Mouse (Mus musculus) c-Kit-negative CD71-positive TER-119-positive erythroid progenitor cells, embryonic 14.5 days (primary cell): ENCODE measurements at regions not wholly inside any gene's neighbourhood (a gene's known extent, or its start where the extent isn't known, plus 50 kb on each side); places are given as distances from the start of the nearest gene placed in this dataset.
"Not testable (repeated sequence)": the region's sequence is repeated elsewhere in the genome, so short reads cannot be mapped to it uniquely, and the experiment has no call there.

Experiments used
- DNase-seq: peaks from one replicate; pipeline ENCODE4 v3.0.0-alpha.2; 2013; ENCODE audit warnings: low read depth, low spot score

- no peak for DNase-seq
Measured at GRCm38 (mm10) chr10:96188168-96188567, 51.8 kb downstream of the Gm5426 start.

DNA sequence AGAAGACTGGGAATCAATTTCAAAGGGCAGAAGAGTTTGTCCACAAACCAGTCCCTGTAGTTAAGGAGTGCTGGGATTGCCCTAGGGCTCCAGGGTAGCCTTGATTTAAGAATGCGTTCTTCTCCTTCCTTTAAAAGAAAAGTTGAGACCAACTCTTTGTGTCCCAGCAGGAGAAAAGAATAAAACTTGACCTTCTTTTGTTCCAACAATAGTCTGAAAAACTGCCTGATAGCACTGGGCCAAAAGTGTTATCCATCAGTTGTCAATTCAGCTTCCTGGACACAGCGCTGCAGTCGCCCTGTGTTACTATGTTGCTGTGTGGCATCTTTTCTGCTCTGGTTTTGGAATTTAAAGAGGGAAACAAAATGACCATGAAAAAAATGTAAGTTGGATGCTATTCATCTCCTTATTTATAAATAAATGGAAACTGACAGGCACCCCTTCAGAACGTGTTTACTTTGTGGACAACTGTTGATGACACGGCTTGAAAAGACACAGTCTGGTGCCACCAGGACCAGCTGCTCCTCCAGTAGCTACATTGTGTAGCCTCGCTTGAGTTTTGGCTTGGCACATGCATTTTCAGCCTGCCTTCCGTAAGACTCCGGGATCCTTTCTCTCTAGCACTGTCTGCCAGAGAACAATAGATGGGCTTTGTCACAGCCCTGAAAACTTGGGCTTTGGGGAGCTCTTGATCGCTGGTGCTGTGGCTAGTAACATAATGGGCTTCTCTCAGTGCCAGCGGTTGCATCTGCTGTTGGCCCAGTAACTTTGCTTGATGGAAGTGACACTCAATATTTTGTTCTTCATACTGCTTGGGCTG is 54.0 kb downstream of the Gm5426 start:
- no peak for DNase-seq

DNA sequence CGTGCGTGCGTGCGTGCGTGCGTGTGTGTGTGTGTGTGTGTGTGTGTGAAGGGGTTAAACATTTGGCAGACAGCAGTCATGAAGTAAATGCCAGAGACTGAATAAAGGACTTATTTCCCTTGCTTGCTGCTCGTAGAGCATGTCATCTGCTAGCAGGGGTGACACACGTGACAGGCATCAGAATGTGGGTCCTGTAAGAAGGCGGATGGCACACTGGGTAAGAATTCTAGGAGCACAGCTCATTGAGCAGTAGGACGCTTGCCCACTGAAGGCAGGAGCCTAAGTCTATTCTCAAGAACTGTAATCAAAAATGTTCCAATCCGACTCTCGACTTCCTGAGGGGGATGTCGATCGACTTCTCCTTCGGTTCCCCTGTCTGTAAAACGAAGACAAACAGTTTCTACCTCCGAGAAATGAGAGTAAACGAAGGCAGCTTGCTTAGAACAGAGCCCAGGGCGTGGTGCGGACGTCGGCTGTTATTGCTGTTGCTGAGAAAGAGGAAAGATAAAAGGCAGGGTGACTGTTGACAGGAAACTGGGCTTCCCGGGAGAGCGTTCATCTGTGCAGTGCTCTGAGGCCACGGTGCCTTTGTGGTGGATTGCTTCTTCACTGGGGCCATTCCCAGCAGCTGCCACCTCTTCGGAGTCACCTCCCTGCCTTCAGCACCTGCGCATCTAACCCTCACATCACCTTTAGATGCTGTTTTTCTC is 64.7 kb downstream of the Gm5426 start:
- DNase-seq = no peak

- no peak for DNase-seq
Measured at GRCm38 (mm10) chr10:96201891-96202290, 65.5 kb downstream of the Gm5426 start.

DNA sequence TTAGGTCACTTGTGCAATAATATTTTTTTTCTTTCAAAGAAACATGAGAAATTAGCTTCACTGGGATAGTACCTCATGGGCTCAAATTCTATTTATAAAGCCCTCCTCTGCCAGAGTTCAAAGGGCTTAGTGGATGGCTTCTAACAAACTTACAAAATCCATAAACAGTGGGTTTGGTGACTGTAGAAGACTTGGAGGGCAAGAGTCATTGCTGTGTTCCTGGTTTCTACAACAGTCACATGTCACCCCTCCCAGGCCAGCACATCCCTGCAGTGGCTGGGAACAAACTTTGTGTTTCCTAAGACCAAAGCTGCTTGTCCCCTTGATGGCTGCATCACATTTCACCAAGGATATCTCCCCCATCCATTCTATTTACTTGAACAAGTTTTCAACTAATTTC is 66.5 kb downstream of the Gm5426 start:
- no peak for DNase-seq

- no peak for DNase-seq
Measured at GRCm38 (mm10) chr10:96204198-96204597, 67.8 kb downstream of the Gm5426 start.

DNA sequence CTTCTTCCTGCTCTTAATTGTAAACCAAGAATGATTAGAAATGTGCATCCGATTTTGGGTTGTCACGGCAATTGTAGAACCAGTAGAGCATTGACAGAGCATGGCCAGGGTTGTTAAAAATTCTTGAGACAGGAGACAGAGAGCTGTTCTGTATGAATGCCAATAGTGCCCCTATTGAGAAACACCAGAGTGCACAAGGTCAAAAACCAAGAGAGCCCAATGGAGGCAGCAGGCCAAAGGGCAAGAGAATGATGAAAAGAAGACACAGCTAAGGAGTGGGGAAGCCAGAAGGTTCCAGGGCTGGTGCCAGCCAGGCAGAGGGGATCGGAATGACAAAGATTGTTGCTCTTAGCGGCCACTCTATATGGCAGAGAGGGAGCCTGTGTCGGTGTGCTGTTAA is 72.8 kb downstream of the Gm5426 start:
- DNase-seq = no peak

DNA sequence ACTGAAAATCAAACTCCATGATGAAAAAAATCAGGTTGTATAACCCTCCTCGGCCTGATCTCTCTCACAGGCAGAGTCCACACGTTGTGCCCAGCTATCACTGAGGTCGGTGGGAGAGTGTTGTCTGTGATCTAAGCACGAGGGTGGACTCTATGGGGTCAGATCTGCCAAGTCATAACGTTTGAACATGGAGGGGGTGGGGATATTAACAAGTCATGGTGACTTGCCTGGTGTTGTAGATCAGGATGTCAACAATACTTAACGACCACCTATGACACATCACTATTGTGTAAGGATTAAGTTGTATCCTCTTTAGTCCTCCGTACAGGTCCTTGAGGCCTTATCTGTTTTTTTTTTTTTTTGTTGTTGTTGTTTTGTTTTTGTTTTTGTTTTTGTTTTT is 74.8 kb downstream of the Gm5426 start:
- no peak for DNase-seq

DNA sequence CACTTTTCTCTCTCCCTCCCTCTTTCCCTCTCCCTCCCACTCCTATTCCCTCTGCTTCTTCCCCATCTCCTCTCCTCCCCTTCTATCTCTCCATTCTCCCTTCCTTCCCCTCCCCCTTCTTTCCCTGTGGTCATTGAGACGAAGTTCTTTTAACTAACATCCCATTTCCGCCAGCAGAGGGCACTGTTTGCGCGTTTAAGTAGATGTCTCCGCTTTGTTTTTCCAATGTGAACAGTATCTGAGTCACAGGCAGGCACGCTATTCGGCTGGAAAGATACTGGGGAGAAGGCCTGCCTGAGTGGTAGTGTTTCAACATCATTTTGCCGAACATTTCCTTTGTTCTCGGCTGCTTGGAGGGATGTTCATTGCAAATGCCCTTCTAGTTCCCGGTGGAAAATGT is 77.5 kb downstream of the Gm5426 start:
- DNase-seq = peak; percentile 26

DNA sequence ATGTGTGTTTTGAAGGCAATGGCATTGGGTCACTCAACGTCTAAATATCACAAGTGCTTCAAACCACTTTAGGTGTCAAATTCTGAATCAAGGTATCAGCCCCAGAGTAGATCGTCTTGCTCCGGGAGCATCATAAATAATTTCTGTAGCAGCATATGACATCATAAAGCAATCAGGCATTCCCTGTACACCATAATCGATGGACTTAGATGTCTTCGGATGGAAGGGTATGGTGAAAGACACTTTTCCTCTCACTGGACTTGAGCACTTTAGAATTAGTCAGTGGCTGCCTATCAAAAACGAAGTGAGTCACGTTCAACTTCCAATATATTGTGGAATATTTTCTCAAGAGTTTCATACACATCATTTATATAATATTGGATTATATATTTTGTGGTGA is 77.9 kb downstream of the Gm5426 start:
- DNase-seq = no peak

DNA sequence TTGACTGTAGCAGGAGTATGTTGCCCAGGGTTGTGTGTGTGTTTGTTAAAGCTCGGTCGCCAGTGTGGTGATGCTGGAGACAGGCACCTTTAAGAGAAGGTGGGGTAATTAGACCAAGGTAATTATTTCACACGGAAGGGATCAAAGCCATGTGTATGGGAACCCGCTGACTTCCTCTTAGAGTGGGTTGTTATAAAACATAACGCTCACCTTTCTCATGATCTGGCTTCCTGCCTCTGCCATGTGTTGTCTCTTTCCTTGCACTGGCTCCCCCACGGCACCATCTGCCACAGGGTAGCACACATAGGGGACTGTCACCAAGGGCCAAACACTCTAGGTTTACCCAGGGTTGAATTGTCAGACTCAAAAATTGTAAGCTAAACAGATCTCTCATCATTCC is 78.5 kb downstream of the Gm5426 start:
- DNase-seq = no peak

- no peak for DNase-seq
Measured at GRCm38 (mm10) chr10:96220731-96221130, 84.3 kb downstream of the Gm5426 start.

DNA sequence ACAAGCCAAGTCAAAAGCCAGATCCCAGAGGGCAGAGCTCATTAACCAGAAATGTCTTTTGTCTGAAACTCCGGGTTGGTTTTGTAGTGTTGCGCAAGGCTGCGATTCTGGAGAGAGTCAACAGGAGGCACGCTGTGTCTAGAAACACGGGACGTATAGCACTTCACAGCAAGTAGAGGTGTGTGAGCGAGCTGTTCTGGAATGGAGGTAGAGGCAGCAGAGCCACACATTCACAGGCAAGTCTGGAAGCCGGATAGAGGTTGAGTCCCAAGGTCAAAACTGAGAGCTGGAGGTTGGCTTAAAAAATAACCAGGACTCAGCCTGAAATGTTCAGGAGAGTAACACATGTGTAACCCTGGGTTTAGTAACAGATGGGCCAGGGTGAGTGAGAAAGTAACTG is 94.0 kb downstream of the Gm5426 start:
- no peak for DNase-seq

GRCm38 (mm10) chr10:96231309-96231708 is 94.9 kb downstream of the Gm5426 start:
- DNase-seq = no peak

DNA sequence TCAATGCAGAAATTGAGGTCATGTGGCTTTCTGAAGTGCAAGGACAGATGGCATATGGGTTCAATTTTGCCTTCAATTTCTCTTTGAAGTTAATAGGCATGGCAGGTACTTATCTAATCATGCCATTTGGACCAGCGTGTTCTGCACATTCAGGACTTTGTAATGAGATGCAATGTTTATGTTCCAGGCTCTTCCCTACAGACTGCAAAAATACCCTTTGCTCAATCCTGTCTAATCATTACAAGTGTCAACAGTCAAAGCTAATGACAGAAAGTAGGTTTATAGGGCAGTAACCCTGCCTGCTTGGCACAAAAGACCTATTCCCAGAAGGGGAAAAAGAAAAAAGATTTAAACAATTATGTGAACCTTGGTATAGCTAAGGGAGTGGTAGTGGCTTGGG is 96.5 kb downstream of the Gm5426 start:
- DNase-seq = no peak

DNA sequence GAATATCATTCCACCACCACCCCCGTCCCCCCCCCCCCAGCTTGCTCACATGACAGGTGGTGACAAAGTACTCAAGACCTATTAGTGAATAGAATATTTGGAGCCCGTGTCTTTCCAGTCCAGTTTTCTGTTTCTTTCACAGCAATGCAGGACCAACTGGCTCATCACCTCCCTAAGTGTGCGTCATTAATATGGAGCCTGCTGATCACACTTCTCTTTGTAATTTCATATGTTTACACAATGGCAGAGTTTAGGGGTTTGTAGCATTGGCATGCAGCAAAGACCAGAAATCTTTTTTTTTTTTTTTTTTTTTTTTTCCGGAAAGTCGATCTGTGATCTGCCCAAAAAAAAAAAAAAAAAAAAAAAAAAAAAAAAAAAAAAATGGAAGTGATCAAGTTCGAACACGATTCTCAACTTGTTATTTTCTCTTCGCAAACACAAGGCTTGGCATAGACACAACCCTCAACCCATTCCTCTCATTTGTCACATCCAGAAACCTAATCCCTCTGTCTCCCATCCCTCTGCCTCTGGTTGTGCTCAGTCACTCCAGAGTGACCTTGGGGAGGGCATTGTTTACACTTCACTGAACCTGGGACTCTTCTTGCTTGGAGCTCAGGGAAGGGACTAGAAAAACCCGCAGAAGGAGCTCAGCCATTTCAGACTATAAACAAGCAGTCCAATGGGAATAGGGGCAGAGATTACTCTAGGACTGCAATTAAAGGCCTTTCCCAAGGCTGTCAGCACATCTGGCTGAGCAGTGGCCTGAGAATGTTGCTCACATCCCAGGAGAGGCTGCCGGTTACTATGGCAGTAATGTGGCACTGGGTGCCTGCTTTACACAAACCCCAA is 98.4 kb downstream of the Gm5426 start:
- no peak for DNase-seq

GRCm38 (mm10) chr10:96236031-96236430 is 99.6 kb downstream of the Gm5426 start:
- not testable (repeated sequence) for DNase-seq

DNA sequence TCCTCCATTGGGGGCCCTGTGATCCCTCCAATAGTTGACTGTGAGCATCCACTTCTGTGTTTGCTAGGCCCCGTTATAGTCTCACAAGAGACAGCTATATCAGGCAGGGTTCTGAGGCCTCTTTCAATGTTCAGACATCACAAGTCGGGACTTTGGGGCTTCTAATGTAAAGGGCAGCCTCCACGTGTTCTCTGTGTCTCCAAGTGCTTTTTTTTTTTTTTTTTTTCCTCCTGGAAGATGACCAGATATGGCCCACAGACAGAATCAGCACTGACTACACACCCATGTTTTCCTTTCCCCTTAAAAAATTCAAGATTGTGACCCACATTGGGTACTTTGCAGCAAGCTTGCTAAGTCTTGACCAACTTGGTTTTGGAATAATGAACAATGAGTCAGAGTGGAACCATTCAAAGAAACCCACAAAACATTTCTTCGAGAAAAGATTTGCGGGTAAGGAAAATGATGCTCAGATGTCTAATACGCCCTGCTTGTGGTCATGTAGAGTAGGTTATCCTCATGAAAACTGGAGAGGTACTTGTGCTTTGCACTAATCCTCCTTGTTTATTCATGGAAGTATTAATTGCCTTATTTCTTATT is 100.5 kb downstream of the Gm5426 start:
- DNase-seq = no peak

- no peak for DNase-seq
Measured at GRCm38 (mm10) chr10:96237572-96238130, 101.2 kb downstream of the Gm5426 start.

DNA sequence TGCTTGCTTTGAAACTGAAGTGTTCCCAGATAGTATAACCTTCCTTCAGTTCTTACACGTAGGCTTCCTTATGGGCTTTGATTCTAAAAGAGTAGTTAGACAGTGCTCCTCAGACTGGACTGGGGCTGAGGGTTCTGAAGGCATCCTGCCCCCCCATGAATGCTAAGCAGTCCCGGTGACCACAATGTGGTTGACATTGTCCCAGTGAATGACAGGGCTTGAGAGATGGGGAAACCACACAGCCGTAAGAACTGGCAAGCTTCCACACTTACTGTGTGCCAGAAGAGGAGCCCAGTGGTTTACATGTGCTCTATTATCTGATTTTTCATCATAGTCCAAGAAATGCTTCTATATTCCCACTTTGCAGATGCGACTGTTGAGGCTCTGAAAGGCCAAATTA is 101.8 kb downstream of the Gm5426 start:
- no peak for DNase-seq

DNA sequence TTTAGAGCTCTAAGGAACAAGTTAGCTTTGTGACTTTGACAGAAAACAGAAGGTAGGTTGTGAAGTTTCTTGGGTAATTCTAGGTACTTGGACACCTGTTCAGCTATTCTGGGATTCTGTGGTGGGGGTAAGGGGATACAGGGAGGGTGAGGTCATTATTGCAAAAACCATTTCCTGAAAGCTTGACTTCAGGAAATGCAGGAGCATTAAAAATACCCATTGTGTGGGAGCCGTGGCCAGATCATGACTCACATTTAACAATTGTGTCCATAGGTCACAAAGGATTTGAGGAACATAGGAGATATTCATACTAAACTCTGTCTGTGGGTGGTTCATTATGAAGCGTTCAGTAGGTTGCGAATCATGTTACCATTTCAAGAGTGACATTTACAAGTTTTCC is 102.4 kb downstream of the Gm5426 start:
- DNase-seq = no peak

DNA sequence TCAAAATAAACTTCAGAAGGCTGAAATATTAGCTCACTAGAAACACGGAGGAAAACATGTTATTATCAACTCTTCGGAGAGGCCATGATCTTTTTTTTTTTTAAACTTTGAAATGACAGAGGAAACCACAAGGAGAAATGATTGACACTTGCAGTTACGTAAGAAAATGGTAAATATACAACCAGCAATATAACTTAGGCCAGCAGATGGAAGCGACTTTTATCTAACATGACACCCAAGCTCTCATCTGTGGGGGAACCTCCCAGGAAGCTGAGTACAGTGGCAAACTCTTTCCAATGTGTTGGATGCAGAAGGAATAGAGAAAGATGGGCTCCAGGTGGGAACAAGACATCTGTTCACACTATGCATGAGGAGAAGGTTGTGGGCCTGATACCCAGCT is 104.2 kb downstream of the Gm5426 start:
- no peak for DNase-seq
